Mouse (Mus musculus): ENCODE results near the gene Krt33a. TPM values are rescaled to one million over a fixed set of nuclear protein-coding genes. Genes with fewer than 3 reads are reported as not detected.

Gene Krt33a
- polyA plus RNA-seq, 1 experiment from 2014 or later = not detected

DNA sequence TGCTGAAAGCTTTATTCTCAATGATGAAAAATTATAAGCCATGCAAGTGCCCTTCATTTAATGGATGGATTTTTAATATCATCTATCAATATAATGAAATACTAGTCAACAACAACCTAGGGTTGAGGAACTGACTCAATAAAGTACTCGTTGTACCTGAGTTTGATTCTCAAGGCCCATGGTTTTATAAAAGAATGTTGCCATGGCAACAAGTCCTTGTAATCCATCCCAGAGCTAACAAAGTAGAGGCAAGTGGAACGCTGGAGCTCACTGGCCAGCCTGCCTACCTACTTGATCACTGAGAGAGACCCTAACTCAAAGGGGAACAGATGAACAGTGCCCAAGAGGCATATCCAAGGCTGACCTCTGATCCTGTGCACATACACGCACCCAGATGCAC, 25.4 kb downstream of the Krt33a start:
- ATAC-seq = no peak
- 74% methylated on average over 3 of the region's 3 CpGs for WGBS

GRCm38 (mm10) chr11:99989881-99990405, 26.1 kb downstream of the Krt33a start:
- ATAC-seq = no peak
- no peaks in the 10 kb centered on the region for H3K9me3 ChIP-seq (ENCODE audit: control insufficient read depth, low read length)
- 0 out of 2 replicates have a peak, but pooled peaks cover 5% of the 10 kb centered on the region for H3K27me3 ChIP-seq (replicated peaks; ENCODE audit: control insufficient read depth, insufficient read depth, low read length)
- H3K4me2 ChIP-seq (ENCODE audit: low read depth, low read length) = no peak overlapping the region
- WGBS = 84% methylated on average over 6 of the region's 6 CpGs
- no peak overlapping the region for H3K9ac ChIP-seq (ENCODE audit: low read depth, low read length)
- no peaks in the 10 kb centered on the region for H3K4me1 ChIP-seq (ENCODE audit: control insufficient read depth, insufficient read depth, low read length)
- H3K4me3 ChIP-seq (ENCODE audit: low read length) = no peak overlapping the region
- H3K27ac ChIP-seq (ENCODE audit: low read length) = no peak overlapping the region
- no peaks in the 10 kb centered on the region for H3K36me3 ChIP-seq (ENCODE audit: control insufficient read depth, insufficient read depth, low read length)

More for the DNA sequence above, 25.4 kb downstream of the Krt33a start:
- no peak overlapping the region for H3K27ac ChIP-seq (ENCODE audit: low read length)
- H3K27me3 ChIP-seq (replicated peaks; ENCODE audit: control insufficient read depth, insufficient read depth, low read length) = 0 out of 2 replicates have a peak, but pooled peaks cover 5% of the 10 kb centered on the region
- H3K36me3 ChIP-seq (ENCODE audit: control insufficient read depth, insufficient read depth, low read length) = no peaks in the 10 kb centered on the region
- H3K4me3 ChIP-seq (ENCODE audit: low read length) = no peak overlapping the region
- no peak overlapping the region for H3K9ac ChIP-seq (ENCODE audit: low read depth, low read length)
- no peaks in the 10 kb centered on the region for H3K4me1 ChIP-seq (ENCODE audit: control insufficient read depth, insufficient read depth, low read length)
- no peak overlapping the region for H3K4me2 ChIP-seq (ENCODE audit: low read depth, low read length)
- H3K9me3 ChIP-seq (ENCODE audit: control insufficient read depth, low read length) = no peaks in the 10 kb centered on the region

- H3K9me3 ChIP-seq (ENCODE audit: control insufficient read depth, low read length) = no peaks in the 10 kb centered on the region
- no peak overlapping the region for H3K4me2 ChIP-seq (ENCODE audit: low read depth, low read length)
- WGBS = 88% methylated on average over 3 of the region's 3 CpGs
- H3K27me3 ChIP-seq (replicated peaks; ENCODE audit: control insufficient read depth, insufficient read depth, low read length) = 0 out of 2 replicates have a peak, but pooled peaks cover 2% of the 10 kb centered on the region
- no peak overlapping the region for H3K9ac ChIP-seq (ENCODE audit: low read depth, low read length)
- H3K36me3 ChIP-seq (ENCODE audit: control insufficient read depth, insufficient read depth, low read length) = no peaks in the 10 kb centered on the region
- no peaks in the 10 kb centered on the region for H3K4me1 ChIP-seq (ENCODE audit: control insufficient read depth, insufficient read depth, low read length)
- ATAC-seq = no peak
- no peak overlapping the region for H3K27ac ChIP-seq (ENCODE audit: low read length)
- H3K4me3 ChIP-seq (ENCODE audit: low read length) = no peak overlapping the region
These were observed 27.5 kb downstream of the Krt33a start for GRCm38 (mm10) chr11:99988530-99988929.

DNA sequence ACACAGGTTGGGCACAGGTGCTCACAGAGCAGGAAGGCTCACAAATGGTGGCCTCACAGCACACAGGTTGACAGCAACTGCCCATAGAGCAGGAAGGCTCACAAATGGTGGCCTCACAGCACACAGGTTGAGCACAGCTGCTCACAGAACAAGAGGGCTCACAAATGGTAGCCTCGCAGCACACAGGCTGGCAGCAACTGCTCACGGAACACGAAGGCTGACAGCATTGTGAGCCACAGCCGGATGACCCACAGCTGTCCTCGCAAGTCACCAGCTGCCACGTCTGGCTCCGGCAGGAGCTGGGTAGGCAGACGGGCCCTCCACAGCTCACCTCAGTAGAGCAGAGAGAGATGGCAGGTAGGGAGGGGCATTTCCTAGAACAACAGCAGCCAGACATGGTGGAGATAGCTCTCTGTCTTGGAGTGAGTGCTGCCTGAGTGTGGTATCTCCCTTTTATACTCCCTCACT, 29.8 kb downstream of the Krt33a start, which contains the start of gene Krtap16-1:
Gene Krtap16-1, minus strand, starts transcription at position 418 of the 468 bp plus-strand sequence.
- H3K4me3 ChIP-seq (ENCODE audit: low read length) = no peak within 1 kb of the TSS
- H3K4me2 ChIP-seq (ENCODE audit: low read depth, low read length) = no peak within 1 kb of the TSS
- no peaks in the 10 kb centered on the region for H3K36me3 ChIP-seq (ENCODE audit: control insufficient read depth, insufficient read depth, low read length)
- H3K9ac ChIP-seq (ENCODE audit: low read depth, low read length) = no peak within 1 kb of the TSS
- ATAC-seq = no peak
- no peaks in the 10 kb centered on the region for H3K27me3 ChIP-seq (replicated peaks; ENCODE audit: control insufficient read depth, insufficient read depth, low read length)
- H3K27ac ChIP-seq (ENCODE audit: low read length) = no peak within 1 kb of the TSS
- H3K9me3 ChIP-seq (ENCODE audit: control insufficient read depth, low read length) = no peaks in the 10 kb centered on the region
- WGBS = 79% methylated on average over 8 of the region's 8 CpGs
- no peaks in the 10 kb centered on the region for H3K4me1 ChIP-seq (ENCODE audit: control insufficient read depth, insufficient read depth, low read length)

DNA sequence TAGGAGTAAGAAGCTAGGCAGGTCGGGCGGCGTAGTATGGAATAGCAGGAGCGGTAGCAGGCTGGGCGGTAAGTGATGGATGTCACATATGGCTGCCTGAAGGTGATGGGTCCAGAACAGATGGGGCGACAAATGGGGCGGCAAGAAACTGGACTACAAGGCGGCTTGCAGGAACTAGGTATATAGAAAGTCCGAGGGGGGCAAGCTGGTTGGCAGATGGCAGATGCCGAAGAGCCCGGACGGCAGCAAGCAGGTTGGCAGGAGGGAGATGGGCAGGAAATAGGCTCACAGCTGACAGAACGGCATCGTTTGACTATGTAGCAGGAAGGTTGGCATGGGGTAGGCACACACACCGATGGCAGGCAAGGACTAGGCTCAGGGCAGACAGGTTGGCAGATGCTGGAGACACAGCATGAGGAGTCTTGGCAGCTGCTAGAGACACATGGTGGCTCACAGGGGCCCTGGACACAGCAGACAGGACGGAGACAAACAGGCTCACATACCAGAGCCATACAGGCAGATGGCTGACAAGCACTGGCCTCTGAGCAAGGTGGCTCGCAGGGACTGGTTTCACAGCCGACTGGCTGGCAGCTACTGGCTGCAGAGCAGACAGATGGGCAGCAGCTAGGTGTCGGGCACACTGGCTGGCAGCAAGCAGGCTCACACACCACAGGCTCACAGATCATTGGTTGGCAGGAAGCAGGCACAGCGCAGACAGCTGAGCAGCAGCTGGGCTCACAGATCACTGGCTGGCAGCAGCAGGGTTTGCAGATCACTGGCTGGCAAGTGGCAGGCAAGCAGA, 30.5 kb downstream of the Krt33a start:
- Histone ChIP-seq H3K27ac (ENCODE audit: low read length) (no peak overlapping the region), H3K36me3 (ENCODE audit: control insufficient read depth, insufficient read depth, low read length) (no peaks in the 10 kb centered on the region), H3K4me2 (ENCODE audit: low read depth, low read length) (no peak overlapping the region), H3K4me1 (ENCODE audit: control insufficient read depth, insufficient read depth, low read length) (no peaks in the 10 kb centered on the region), H3K9me3 (ENCODE audit: control insufficient read depth, low read length) (no peaks in the 10 kb centered on the region), H3K9ac (ENCODE audit: low read depth, low read length) (no peak overlapping the region), H3K4me3 (ENCODE audit: low read length) (no peak overlapping the region), H3K27me3 (replicated peaks; ENCODE audit: control insufficient read depth, insufficient read depth, low read length) (no peaks in the 10 kb centered on the region)
- ATAC-seq = no peak
- 78% methylated on average over 20 of the region's 20 CpGs for WGBS

DNA sequence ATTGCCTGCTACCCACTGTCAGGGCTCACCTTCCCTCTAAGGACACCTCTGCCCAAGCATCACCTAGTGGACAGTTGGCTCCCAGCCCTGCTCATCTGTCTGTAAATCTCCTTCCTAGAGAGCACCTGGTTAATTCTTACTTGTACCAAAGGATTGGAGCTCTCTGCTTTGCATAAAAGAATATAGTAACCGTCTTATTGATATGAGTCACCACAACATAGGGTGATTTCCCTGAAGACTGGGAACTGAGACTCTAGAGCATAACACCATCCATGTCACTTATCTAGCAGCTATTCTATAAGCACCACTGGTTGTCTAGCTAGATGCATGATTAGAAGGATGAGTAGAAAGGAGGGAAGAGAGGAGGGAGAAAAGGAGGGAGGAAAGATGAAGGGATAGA, 32.6 kb downstream of the Krt33a start:
- no peak overlapping the region for H3K27ac ChIP-seq (ENCODE audit: low read length)
- no peak overlapping the region for H3K4me2 ChIP-seq (ENCODE audit: low read depth, low read length)
- WGBS = 83% methylated on average over 1 of the region's 1 CpGs
- no peaks in the 10 kb centered on the region for H3K27me3 ChIP-seq (replicated peaks; ENCODE audit: control insufficient read depth, insufficient read depth, low read length)
- no peak for ATAC-seq
- no peaks in the 10 kb centered on the region for H3K36me3 ChIP-seq (ENCODE audit: control insufficient read depth, insufficient read depth, low read length)
- H3K9ac ChIP-seq (ENCODE audit: low read depth, low read length) = no peak overlapping the region
- no peaks in the 10 kb centered on the region for H3K9me3 ChIP-seq (ENCODE audit: control insufficient read depth, low read length)
- no peaks in the 10 kb centered on the region for H3K4me1 ChIP-seq (ENCODE audit: control insufficient read depth, insufficient read depth, low read length)
- H3K4me3 ChIP-seq (ENCODE audit: low read length) = no peak overlapping the region

DNA sequence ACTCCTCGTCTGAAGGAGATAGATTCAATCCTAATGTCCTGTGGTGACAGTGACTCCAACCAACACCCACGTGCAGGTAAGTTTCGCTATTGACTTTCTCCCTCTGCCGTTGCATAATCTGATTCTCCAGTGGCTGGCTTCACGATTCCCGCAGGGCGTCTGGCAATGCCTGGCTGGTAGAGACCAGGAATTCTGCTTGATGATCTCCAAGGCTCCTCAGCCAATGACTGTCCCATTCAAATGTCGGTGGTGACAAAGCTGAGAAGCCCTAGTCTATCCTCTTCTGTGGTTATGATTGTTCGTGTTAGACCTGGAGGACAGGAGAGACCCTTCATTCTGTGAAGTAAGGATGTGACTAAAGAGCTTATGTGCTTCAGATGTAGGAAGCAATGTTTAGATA, 33.3 kb downstream of the Krt33a start:
- WGBS = 87% methylated on average over 9 of the region's 9 CpGs
- Histone ChIP-seq H3K27ac (ENCODE audit: low read length) (no peak overlapping the region), H3K4me2 (ENCODE audit: low read depth, low read length) (no peak overlapping the region), H3K4me3 (ENCODE audit: low read length) (no peak overlapping the region), H3K9ac (ENCODE audit: low read depth, low read length) (no peak overlapping the region), H3K27me3 (replicated peaks; ENCODE audit: control insufficient read depth, insufficient read depth, low read length) (no peaks in the 10 kb centered on the region), H3K4me1 (ENCODE audit: control insufficient read depth, insufficient read depth, low read length) (no peaks in the 10 kb centered on the region), H3K9me3 (ENCODE audit: control insufficient read depth, low read length) (no peaks in the 10 kb centered on the region), H3K36me3 (ENCODE audit: control insufficient read depth, insufficient read depth, low read length) (no peaks in the 10 kb centered on the region)
- no peak for ATAC-seq

DNA sequence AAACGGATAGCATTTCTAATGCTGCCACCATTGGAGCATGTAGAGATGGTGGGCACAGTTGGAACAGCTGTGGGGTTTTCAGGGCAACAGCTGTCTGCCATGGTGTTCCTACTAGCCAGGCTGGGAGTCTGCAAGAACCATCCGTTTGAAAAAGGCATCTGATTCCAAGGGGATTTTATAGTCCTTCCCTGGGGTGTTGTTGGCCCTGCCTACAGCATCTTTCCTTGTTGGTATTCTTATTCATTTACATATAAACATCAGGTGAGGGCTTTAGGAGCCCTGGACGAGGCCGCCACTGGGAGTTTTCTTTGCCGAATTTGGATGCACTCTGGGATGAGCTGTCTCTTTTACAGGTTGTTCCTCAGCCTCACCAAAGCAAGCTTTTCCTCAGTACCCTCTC, 37.1 kb downstream of the Krt33a start, which contains the start of gene Krtap29-1:
Gene Krtap29-1, minus strand, starts transcription at position 101 of the 400 bp plus-strand sequence.
- H3K36me3 ChIP-seq (ENCODE audit: control insufficient read depth, insufficient read depth, low read length) = no peaks in the 10 kb centered on the region
- H3K4me1 ChIP-seq (ENCODE audit: control insufficient read depth, insufficient read depth, low read length) = no peaks in the 10 kb centered on the region
- H3K4me2 ChIP-seq (ENCODE audit: low read depth, low read length) = no peak within 1 kb of the TSS
- ATAC-seq = no peak
- 72% methylated on average over 5 of the region's 5 CpGs for WGBS
- H3K4me3 ChIP-seq (ENCODE audit: low read length) = no peak within 1 kb of the TSS
- no peak within 1 kb of the TSS for H3K9ac ChIP-seq (ENCODE audit: low read depth, low read length)
- H3K27ac ChIP-seq (ENCODE audit: low read length) = no peak within 1 kb of the TSS
- no peaks in the 10 kb centered on the region for H3K27me3 ChIP-seq (replicated peaks; ENCODE audit: control insufficient read depth, insufficient read depth, low read length)
- H3K9me3 ChIP-seq (ENCODE audit: control insufficient read depth, low read length) = no peaks in the 10 kb centered on the region

GRCm38 (mm10) chr11:99965961-99966360, 50.1 kb downstream of the Krt33a start:
- Histone ChIP-seq H3K9me3 (ENCODE audit: control insufficient read depth, low read length) (no peaks in the 10 kb centered on the region), H3K36me3 (ENCODE audit: control insufficient read depth, insufficient read depth, low read length) (no peaks in the 10 kb centered on the region), H3K9ac (ENCODE audit: low read depth, low read length) (no peak overlapping the region), H3K4me3 (ENCODE audit: low read length) (no peak overlapping the region), H3K4me1 (ENCODE audit: control insufficient read depth, insufficient read depth, low read length) (no peaks in the 10 kb centered on the region), H3K27ac (ENCODE audit: low read length) (no peak overlapping the region), H3K27me3 (replicated peaks; ENCODE audit: control insufficient read depth, insufficient read depth, low read length) (no peaks in the 10 kb centered on the region), H3K4me2 (ENCODE audit: low read depth, low read length) (no peak overlapping the region)
- WGBS = 19% methylated on average over 2 of the region's 2 CpGs
- no peak for ATAC-seq
